Mouse (Mus musculus): ENCODE measurements around the gene Lsm4.

- TF ChIP-seq CTCF (conservative IDR thresholded peaks at IDR 0.05 in 1 of 2, IDR thresholded peaks at IDR 0.05 in 1 of 2; ENCODE audit: low read depth in 2 of 2, low read length in 2 of 2): no peak
- TF ChIP-seq POLR2AphosphoS2 (IDR thresholded peaks at IDR 0.05; ENCODE audit: low read depth, low read length): no peak
- no peak for TF ChIP-seq MAX (IDR thresholded peaks at IDR 0.05; ENCODE audit: low read length)
- TF ChIP-seq ELF1 (IDR thresholded peaks at IDR 0.05; ENCODE audit: low read depth, low read length): no peak
- no peak for TF ChIP-seq MYC (IDR thresholded peaks at IDR 0.05; ENCODE audit: low read depth, low read length)
Measured at GRCm38 (mm10) chr8:70627041-70627440, 46.0 kb upstream of the Lsm4 start.
